Mouse (Mus musculus): ENCODE measurements at regions not wholly inside any gene's neighbourhood (a gene's known extent, or its start where the extent isn't known, plus 50 kb on each side); places are given as distances from the start of the nearest gene placed in this dataset.

DNA sequence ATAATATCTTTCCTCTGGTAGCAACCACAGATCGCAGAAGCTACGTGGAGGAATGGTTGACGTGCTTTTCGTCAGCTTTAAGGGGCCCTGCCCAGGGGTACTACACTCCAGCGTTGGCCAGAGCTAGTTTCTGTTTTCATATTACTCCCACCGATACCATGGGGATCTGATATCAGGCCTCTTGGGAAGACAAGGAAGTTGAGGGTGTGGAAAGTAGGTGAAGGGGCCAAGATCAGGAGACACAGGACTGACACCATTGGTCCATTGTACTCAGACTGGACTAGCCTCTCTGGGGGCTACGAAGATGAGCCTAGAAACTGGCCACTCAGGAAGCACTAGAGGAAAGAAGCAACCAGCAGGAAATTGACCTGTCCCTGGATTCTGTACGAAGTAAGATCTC lies 88.0 kb downstream of the Dll1 start:
- Histone ChIP-seq H3K4me3 (ENCODE audit: low read depth, low read length) (no peak overlapping the region), H3K9ac (ENCODE audit: low read length) (no peak overlapping the region), H3K27me3 (replicated peaks; ENCODE audit: control insufficient read depth, insufficient read depth, low read length) (no peaks in the 10 kb centered on the region), H3K36me3 (ENCODE audit: control insufficient read depth, insufficient read depth, low read length) (no peaks in the 10 kb centered on the region), H3K27ac (ENCODE audit: low read depth, low read length) (no peak overlapping the region), H3K4me2 (ENCODE audit: low read length) (no peak overlapping the region), H3K4me1 (ENCODE audit: control insufficient read depth, insufficient read depth, low read length) (peaks cover 13% of the 10 kb centered on the region), H3K9me3 (replicated peaks; ENCODE audit: control insufficient read depth, low read length) (no peaks in the 10 kb centered on the region)
- WGBS = 95% methylated on average over 8 of the region's 8 CpGs
- ATAC-seq (no peak), DNase-seq (ENCODE audit: low spot score) (no peak)

DNA sequence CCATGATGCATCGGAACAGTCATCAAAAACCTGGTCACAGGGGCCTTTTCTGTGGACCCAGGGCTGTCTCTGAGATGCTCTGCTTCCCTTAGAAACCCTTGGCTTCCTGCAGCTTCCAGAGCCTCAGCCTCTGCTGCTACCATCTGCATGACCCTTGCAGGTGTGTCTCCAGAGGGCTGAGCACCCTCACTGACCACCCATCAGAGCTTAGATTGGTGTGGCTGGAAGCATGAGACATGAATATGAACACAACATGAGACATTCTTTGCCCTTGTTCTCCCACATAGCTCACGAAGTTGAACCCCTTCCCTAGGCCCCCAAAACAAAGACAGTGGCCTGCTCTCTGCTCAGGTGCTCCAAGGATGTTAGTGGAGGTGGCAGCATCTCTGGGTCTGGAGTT lies 90.1 kb downstream of the Dll1 start:
- H3K36me3 ChIP-seq (ENCODE audit: control insufficient read depth, insufficient read depth, low read length) = no peaks in the 10 kb centered on the region
- H3K9ac ChIP-seq (ENCODE audit: low read length) = no peak overlapping the region
- H3K27ac ChIP-seq (ENCODE audit: low read depth, low read length) = no peak overlapping the region
- no peaks in the 10 kb centered on the region for H3K9me3 ChIP-seq (replicated peaks; ENCODE audit: control insufficient read depth, low read length)
- H3K27me3 ChIP-seq (replicated peaks; ENCODE audit: control insufficient read depth, insufficient read depth, low read length) = no peaks in the 10 kb centered on the region
- no peak overlapping the region for H3K4me3 ChIP-seq (ENCODE audit: low read depth, low read length)
- peaks cover 13% of the 10 kb centered on the region for H3K4me1 ChIP-seq (ENCODE audit: control insufficient read depth, insufficient read depth, low read length)
- WGBS = 90% methylated on average over 2 of the region's 2 CpGs
- ATAC-seq (no peak), DNase-seq (ENCODE audit: low spot score) (no peak)
- no peak overlapping the region for H3K4me2 ChIP-seq (ENCODE audit: low read length)

DNA sequence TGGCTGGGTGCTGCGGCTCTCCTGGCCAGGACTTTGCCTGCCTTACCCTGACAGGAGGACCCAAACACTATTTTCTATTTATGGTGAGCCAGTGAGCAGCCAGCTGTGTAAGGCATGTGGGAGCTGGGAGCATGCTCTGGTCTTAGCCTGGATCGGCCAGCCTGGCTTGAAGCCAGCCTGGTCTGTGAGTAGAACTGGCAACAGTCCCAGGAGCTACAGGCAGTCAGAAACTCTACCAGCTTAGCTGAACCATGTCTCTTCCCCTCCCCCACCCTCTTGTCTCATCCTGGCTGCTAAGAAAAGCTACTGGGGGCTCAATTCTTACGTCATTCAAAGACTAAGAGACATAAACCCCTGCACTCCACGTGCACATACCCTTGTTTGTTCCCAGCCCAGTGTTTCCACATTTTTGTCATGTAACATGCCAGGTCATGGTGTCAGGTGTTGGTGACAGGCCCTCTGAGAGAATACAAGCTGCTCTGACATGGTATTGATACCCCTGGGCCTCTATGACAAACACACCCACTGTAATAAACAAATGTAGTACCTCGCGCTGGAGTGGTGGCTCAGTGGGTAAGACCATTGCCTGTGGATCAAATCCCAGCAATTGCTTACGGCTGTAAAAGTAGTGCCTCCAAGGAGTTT lies 91.2 kb downstream of the Dll1 start:
- peaks cover 13% of the 10 kb centered on the region for H3K4me1 ChIP-seq (ENCODE audit: control insufficient read depth, insufficient read depth, low read length)
- DNase-seq (ENCODE audit: low spot score) (peak; percentile 95), ATAC-seq (peak; percentile 93)
- WGBS = 31% methylated on average over 7 of the region's 7 CpGs
- no peaks in the 10 kb centered on the region for H3K9me3 ChIP-seq (replicated peaks; ENCODE audit: control insufficient read depth, low read length)
- no peak overlapping the region for H3K4me3 ChIP-seq (ENCODE audit: low read depth, low read length)
- no peaks in the 10 kb centered on the region for H3K36me3 ChIP-seq (ENCODE audit: control insufficient read depth, insufficient read depth, low read length)
- H3K27ac ChIP-seq (ENCODE audit: low read depth, low read length) = no peak overlapping the region
- H3K4me2 ChIP-seq (ENCODE audit: low read length) = no peak overlapping the region
- no peak overlapping the region for H3K9ac ChIP-seq (ENCODE audit: low read length)
- H3K27me3 ChIP-seq (replicated peaks; ENCODE audit: control insufficient read depth, insufficient read depth, low read length) = no peaks in the 10 kb centered on the region

DNA sequence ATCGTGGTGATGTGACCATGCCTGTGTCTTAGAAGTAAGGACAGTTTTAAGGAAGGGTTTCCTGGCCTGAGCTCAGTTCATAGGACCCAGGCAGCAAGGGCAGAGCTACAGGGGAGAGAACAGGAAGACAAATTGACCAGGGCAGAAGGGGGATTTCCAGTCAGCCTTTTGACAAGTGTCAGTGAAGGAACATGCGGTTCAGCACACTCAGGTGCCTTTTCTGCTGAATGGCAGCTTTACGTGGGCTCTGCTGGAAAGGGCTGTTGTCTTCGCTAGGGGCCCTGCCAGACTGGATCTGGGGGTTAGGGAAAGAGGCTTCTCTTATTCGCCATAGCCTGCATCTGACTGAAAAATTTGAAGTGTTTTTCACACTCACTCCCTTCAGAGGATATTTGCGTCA lies 106.8 kb downstream of the Dll1 start:
- ATAC-seq (no peak), DNase-seq (ENCODE audit: low spot score) (no peak)
- H3K27ac ChIP-seq (ENCODE audit: low read depth, low read length) = no peak overlapping the region
- 75% methylated on average over 6 of the region's 6 CpGs for WGBS
- no peak overlapping the region for H3K4me3 ChIP-seq (ENCODE audit: low read depth, low read length)
- no peaks in the 10 kb centered on the region for H3K4me1 ChIP-seq (ENCODE audit: control insufficient read depth, insufficient read depth, low read length)
- no peak overlapping the region for H3K4me2 ChIP-seq (ENCODE audit: low read length)
- no peaks in the 10 kb centered on the region for H3K9me3 ChIP-seq (replicated peaks; ENCODE audit: control insufficient read depth, low read length)
- no peak overlapping the region for H3K9ac ChIP-seq (ENCODE audit: low read length)
- H3K27me3 ChIP-seq (replicated peaks; ENCODE audit: control insufficient read depth, insufficient read depth, low read length) = no peaks in the 10 kb centered on the region
- no peaks in the 10 kb centered on the region for H3K36me3 ChIP-seq (ENCODE audit: control insufficient read depth, insufficient read depth, low read length)

DNA sequence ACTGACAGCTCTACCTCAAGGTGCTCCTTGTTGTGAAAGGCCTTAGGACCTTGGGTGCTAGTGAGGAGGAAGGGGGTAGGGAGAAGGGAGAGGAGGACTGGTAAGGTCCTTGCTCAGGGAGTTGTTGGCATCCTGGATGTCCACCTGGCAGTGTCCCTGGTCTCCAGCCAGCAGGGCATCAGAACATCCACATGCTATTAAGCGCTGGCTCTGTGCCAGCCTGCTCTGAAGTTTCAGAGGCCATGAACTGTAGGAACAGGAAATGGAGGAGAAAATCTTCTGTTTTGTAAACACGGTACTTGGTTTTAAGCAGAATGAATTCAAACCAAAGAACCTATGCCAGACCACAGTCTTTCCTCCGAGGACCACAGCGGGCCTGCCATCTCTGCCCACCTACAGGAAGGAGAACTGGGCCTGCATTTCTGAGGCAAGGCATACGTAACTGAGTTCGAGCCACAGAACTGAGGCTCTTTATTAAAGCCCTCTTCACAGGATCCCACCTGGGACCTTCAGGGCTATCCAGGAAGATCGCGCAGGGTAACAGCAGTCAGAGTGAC lies 107.5 kb downstream of the Dll1 start:
- ATAC-seq (no peak), DNase-seq (ENCODE audit: low spot score) (no peak)
- Histone ChIP-seq H3K9ac (ENCODE audit: low read length) (no peak overlapping the region), H3K4me1 (ENCODE audit: control insufficient read depth, insufficient read depth, low read length) (no peaks in the 10 kb centered on the region), H3K9me3 (replicated peaks; ENCODE audit: control insufficient read depth, low read length) (no peaks in the 10 kb centered on the region), H3K4me3 (ENCODE audit: low read depth, low read length) (no peak overlapping the region), H3K27me3 (replicated peaks; ENCODE audit: control insufficient read depth, insufficient read depth, low read length) (no peaks in the 10 kb centered on the region), H3K27ac (ENCODE audit: low read depth, low read length) (no peak overlapping the region), H3K36me3 (ENCODE audit: control insufficient read depth, insufficient read depth, low read length) (no peaks in the 10 kb centered on the region), H3K4me2 (ENCODE audit: low read length) (no peak overlapping the region)
- 86% methylated on average over 8 of the region's 8 CpGs for WGBS

DNA sequence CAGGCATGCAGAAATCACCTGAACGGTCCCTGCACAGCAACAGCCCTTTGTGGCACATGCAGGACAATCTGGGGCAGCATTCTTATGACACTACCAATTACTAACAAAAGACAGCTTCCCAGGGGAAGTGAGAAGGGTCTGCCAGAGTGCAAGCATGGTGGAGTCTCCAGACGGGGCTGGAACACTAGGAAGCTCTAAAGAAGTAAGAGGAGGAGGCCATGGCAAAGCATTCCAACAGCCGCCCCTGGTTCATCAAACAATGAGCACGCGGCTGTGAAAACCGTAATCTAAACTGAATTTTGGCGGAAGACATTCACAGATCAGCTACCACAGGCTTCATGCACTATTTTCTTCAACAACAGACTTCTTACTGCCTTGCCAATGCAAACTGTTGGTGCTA lies 109.0 kb downstream of the Dll1 start:
- 68% methylated on average over 7 of the region's 7 CpGs for WGBS
- Histone ChIP-seq H3K4me2 (ENCODE audit: low read length) (no peak overlapping the region), H3K4me1 (ENCODE audit: control insufficient read depth, insufficient read depth, low read length) (no peaks in the 10 kb centered on the region), H3K27ac (ENCODE audit: low read depth, low read length) (no peak overlapping the region), H3K9me3 (replicated peaks; ENCODE audit: control insufficient read depth, low read length) (no peaks in the 10 kb centered on the region), H3K9ac (ENCODE audit: low read length) (no peak overlapping the region), H3K27me3 (replicated peaks; ENCODE audit: control insufficient read depth, insufficient read depth, low read length) (no peaks in the 10 kb centered on the region), H3K4me3 (ENCODE audit: low read depth, low read length) (no peak overlapping the region), H3K36me3 (ENCODE audit: control insufficient read depth, insufficient read depth, low read length) (no peaks in the 10 kb centered on the region)
- DNase-seq (ENCODE audit: low spot score) (no peak), ATAC-seq (no peak)

DNA sequence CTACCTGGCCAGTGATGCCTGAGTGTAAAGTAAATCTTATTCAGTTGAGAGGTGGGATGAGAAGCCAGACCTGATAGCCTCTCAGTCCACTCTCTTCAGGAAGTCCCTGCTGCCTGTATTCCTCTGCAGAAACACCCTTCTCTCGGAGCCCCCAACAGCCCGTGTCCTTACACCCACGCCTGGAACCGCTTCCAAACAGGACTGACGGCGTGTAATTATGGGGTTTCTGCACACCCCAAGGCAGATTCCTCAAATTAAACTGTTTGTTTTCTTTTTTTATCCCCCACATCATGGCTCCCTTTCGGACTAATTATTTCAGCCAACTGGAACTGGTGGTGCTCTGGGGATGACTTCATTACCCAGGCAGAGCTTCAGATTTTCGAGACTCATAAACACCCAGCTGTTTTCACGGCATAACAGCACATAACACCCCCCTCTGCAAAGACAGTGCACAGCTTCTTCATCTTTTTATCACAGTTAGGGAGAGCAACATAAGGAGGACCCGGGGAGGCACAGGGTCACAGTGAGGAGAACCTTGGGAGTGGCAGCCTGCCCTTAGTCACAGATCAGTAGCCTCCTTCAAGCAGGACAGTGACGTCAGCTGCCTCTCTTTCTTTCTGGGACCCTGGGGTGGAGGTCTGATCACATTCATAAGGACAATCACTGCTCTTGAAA lies 117.1 kb downstream of the Dll1 start:
- no peak for DNase-seq (ENCODE audit: low spot score)
- H3K4me1 ChIP-seq (ENCODE audit: control insufficient read depth, insufficient read depth, low read length) = no peaks in the 10 kb centered on the region
- no peak overlapping the region for H3K9ac ChIP-seq (ENCODE audit: low read length)
- no peak overlapping the region for H3K4me2 ChIP-seq (ENCODE audit: low read length)
- no peaks in the 10 kb centered on the region for H3K27me3 ChIP-seq (replicated peaks; ENCODE audit: control insufficient read depth, insufficient read depth, low read length)
- H3K9me3 ChIP-seq (replicated peaks; ENCODE audit: control insufficient read depth, low read length) = no peaks in the 10 kb centered on the region
- no peaks in the 10 kb centered on the region for H3K36me3 ChIP-seq (ENCODE audit: control insufficient read depth, insufficient read depth, low read length)
- 67% methylated on average over 11 of the region's 11 CpGs for WGBS
- H3K27ac ChIP-seq (ENCODE audit: low read depth, low read length) = no peak overlapping the region
- no peak for ATAC-seq
- H3K4me3 ChIP-seq (ENCODE audit: low read depth, low read length) = no peak overlapping the region

DNA sequence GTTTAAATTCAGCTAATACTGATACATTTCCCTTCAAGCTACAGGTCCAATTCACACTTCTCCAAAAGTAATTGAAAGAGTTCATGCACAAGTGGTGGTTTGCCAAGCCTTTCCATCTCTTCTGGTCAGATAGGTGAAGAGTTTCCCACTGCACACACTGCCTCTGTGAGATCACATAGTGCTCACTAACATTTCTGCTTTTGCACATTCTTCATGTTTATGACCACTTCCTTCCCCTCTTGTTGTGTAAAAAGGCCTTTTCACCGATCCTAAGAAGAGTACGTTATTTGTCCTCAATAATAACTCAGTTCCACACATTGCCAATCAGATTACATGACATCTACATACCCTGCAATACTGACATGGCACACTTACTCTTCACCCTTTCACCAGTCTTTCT lies 120.8 kb downstream of the Dll1 start:
- H3K36me3 ChIP-seq (ENCODE audit: control insufficient read depth, insufficient read depth, low read length) = no peaks in the 10 kb centered on the region
- WGBS = 94% methylated on average over 2 of the region's 2 CpGs
- no peak for ATAC-seq
- no peak overlapping the region for H3K27ac ChIP-seq (ENCODE audit: low read depth, low read length)
- no peak overlapping the region for H3K4me3 ChIP-seq (ENCODE audit: low read depth, low read length)
- H3K9ac ChIP-seq (ENCODE audit: low read length) = no peak overlapping the region
- no peak for DNase-seq (ENCODE audit: low spot score)
- H3K9me3 ChIP-seq (replicated peaks; ENCODE audit: control insufficient read depth, low read length) = no peaks in the 10 kb centered on the region
- H3K4me2 ChIP-seq (ENCODE audit: low read length) = no peak overlapping the region
- no peaks in the 10 kb centered on the region for H3K4me1 ChIP-seq (ENCODE audit: control insufficient read depth, insufficient read depth, low read length)
- H3K27me3 ChIP-seq (replicated peaks; ENCODE audit: control insufficient read depth, insufficient read depth, low read length) = no peaks in the 10 kb centered on the region

DNA sequence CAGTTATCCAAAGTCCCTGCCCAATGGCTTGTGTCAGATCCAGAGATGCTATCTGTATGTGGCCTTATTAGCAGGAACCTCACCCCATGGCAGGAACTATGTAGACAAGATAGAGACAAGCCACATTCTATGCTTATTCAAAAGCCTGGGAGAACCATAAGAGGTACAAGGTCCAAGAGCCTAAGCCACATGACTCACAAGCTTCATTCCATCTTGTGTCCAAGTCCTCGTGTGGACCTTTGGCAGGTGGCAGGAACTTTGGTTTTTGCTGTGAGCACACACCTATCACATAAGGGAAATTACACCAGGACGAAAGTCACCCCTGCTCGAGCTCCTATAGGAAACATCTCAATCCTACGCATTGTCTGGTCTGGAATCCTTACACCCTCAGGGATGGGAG lies 122.9 kb downstream of the Dll1 start:
- no peak overlapping the region for H3K4me3 ChIP-seq (ENCODE audit: low read depth, low read length)
- no peak overlapping the region for H3K4me2 ChIP-seq (ENCODE audit: low read length)
- ATAC-seq = no peak
- H3K9me3 ChIP-seq (replicated peaks; ENCODE audit: control insufficient read depth, low read length) = no peaks in the 10 kb centered on the region
- H3K9ac ChIP-seq (ENCODE audit: low read length) = no peak overlapping the region
- H3K27ac ChIP-seq (ENCODE audit: low read depth, low read length) = no peak overlapping the region
- 98% methylated on average over 4 of the region's 4 CpGs for WGBS
- H3K27me3 ChIP-seq (replicated peaks; ENCODE audit: control insufficient read depth, insufficient read depth, low read length) = no peaks in the 10 kb centered on the region
- no peaks in the 10 kb centered on the region for H3K4me1 ChIP-seq (ENCODE audit: control insufficient read depth, insufficient read depth, low read length)
- no peaks in the 10 kb centered on the region for H3K36me3 ChIP-seq (ENCODE audit: control insufficient read depth, insufficient read depth, low read length)
- no peak for DNase-seq (ENCODE audit: low spot score)
